Mouse (Mus musculus) hindbrain, embryonic 16.5 days (tissue): ENCODE results near the gene Sar1b. TPM values are rescaled to one million over a fixed set of nuclear protein-coding genes. Genes with fewer than 3 reads are reported as not detected.
"Not testable (repeated sequence)": the region's sequence is repeated elsewhere in the genome, so short reads cannot be mapped to it uniquely, and the experiment has no call there.

ENCODE experiments used
- ATAC-seq: fragments of 200-750 bp; cut with Nextera tagmentation; 2 replicates; pipeline ENCODE4 v1.8.0; 2017; ENCODE audit warnings: moderate TSS enrichment, moderate library complexity
- H3K27ac ChIP-seq: fragments of 300-500 bp; sonication (generic); 2 replicates; pipeline ENCODE4 v1.5.1; 2014; ENCODE audit warnings: low read depth, mild to moderate bottlenecking, control low read depth, low read length, moderate library complexity
- H3K27me3 ChIP-seq: fragments of 300-500 bp; sonication (generic); replicated peaks from 2 replicates; pipeline ENCODE4 v1.6.1; 2014; ENCODE audit warnings: low read length; ENCODE audit not compliant: control insufficient read depth, insufficient read depth
- H3K36me3 ChIP-seq: fragments of 300-500 bp; sonication (generic); 2 replicates; pipeline ENCODE4 v1.6.1; 2014; ENCODE audit warnings: mild to moderate bottlenecking, low read length, moderate library complexity, mixed read lengths; ENCODE audit not compliant: control insufficient read depth, insufficient read depth
- H3K4me1 ChIP-seq: fragments of 300-500 bp; sonication (generic); 2 replicates; pipeline ENCODE4 v1.6.1; 2014; ENCODE audit warnings: low read depth, low read length; ENCODE audit not compliant: control insufficient read depth, insufficient read depth
- H3K4me2 ChIP-seq: fragments of 300-500 bp; sonication (generic); 2 replicates; pipeline ENCODE4 v1.6.1; 2014; ENCODE audit warnings: mild to moderate bottlenecking, low read length, control low read depth, moderate library complexity
- H3K4me3 ChIP-seq: fragments of 300-500 bp; sonication (generic); 2 replicates; pipeline ENCODE4 v1.5.1; 2014; ENCODE audit warnings: mild to moderate bottlenecking, low read length, control low read depth, moderate library complexity
- H3K9ac ChIP-seq: fragments of 300-500 bp; sonication (generic); 2 replicates; pipeline ENCODE4 v1.6.1; 2014; ENCODE audit warnings: low read depth, mild to moderate bottlenecking, control low read depth, low read length, moderate library complexity
- H3K9me3 ChIP-seq: fragments of 300-500 bp; sonication (generic); 2 replicates; pipeline ENCODE4 v1.6.1; 2014; ENCODE audit warnings: mild to moderate bottlenecking, low read length, moderate library complexity; ENCODE audit not compliant: control insufficient read depth
- WGBS: fragments of 180-500 bp; shearing (Covaris S2); extraction: QIAGEN DNeasy Blood & Tissue Kit; methylation state at CpG from one replicate; pipeline ENCODE4 v1.1.7; 2014; 5-methylcytosine and 5-hydroxymethylcytosine counted together
- polyA plus RNA-seq: library from polyadenylated mRNA; unstranded; fragments of >200 nt; fragmentation: Nextera tagmentation; extraction: Ambion mirVana; gene quantifications from 2 replicates; pipeline ENCODE4 v1.2.1, GENCODE M21; 2015

Sar1b gene
- polyA plus RNA-seq, 1 experiment from 2014 or later: 222 TPM

GRCm38 (mm10) chr11:51764816-51765215 is 1.3 kb downstream of the Sar1b start:
- no peak overlapping the region for H3K9ac ChIP-seq
- no peak for ATAC-seq
- H3K4me3 ChIP-seq: no peak overlapping the region; the same call in 1 of the 2 replicates
- 89% methylated on average over 4 of the region's 4 CpGs for WGBS
- peak overlapping the region; percentile 94 for H3K4me2 ChIP-seq
- no peak overlapping the region for H3K27ac ChIP-seq
- peaks cover 16% of the 10 kb centered on the region for H3K4me1 ChIP-seq
- no peaks in the 10 kb centered on the region for H3K9me3 ChIP-seq
- H3K27me3 ChIP-seq: peaks cover 3% of the 10 kb centered on the region; the same call in 1 of the 2 replicates
- no peaks in the 10 kb centered on the region for H3K36me3 ChIP-seq

- no peak overlapping the region for H3K4me2 ChIP-seq
- peaks cover 16% of the 10 kb centered on the region for H3K4me1 ChIP-seq
- H3K9me3 ChIP-seq: no peaks in the 10 kb centered on the region
- ATAC-seq: no peak
- H3K27me3 ChIP-seq: no peaks in the 10 kb centered on the region
- H3K27ac ChIP-seq: no peak overlapping the region
- 88% methylated on average over 8 of the region's 8 CpGs for WGBS
- no peak overlapping the region for H3K4me3 ChIP-seq
- no peaks in the 10 kb centered on the region for H3K36me3 ChIP-seq
- no peak overlapping the region for H3K9ac ChIP-seq
Observed at GRCm38 (mm10) chr11:51767579-51768220, 4.2 kb downstream of the Sar1b start.

- Histone ChIP-seq H3K27me3 (no peaks in the 10 kb centered on the region), H3K9me3 (no peaks in the 10 kb centered on the region), H3K4me3 (no peak overlapping the region), H3K36me3 (no peaks in the 10 kb centered on the region), H3K9ac (no peak overlapping the region), H3K27ac (no peak overlapping the region), H3K4me2 (no peak overlapping the region), H3K4me1 (peaks cover 12% of the 10 kb centered on the region)
- ATAC-seq: no peak
- WGBS: 80% methylated on average over 5 of the region's 5 CpGs
Observed at GRCm38 (mm10) chr11:51768296-51768695, 4.8 kb downstream of the Sar1b start.

GRCm38 (mm10) chr11:51775507-51775906 is 12.0 kb downstream of the Sar1b start:
- no peak overlapping the region for H3K9ac ChIP-seq
- no peaks in the 10 kb centered on the region for H3K4me1 ChIP-seq
- 96% methylated on average over 3 of the region's 3 CpGs for WGBS
- no peak for ATAC-seq
- no peak overlapping the region for H3K4me3 ChIP-seq
- H3K36me3 ChIP-seq: peaks cover 9% of the 10 kb centered on the region
- no peaks in the 10 kb centered on the region for H3K9me3 ChIP-seq
- no peak overlapping the region for H3K27ac ChIP-seq
- H3K27me3 ChIP-seq: no peaks in the 10 kb centered on the region
- H3K4me2 ChIP-seq: no peak overlapping the region

GRCm38 (mm10) chr11:51777478-51777877 is 14.0 kb downstream of the Sar1b start:
- H3K27ac ChIP-seq: no peak overlapping the region
- H3K9me3 ChIP-seq: no peaks in the 10 kb centered on the region
- no peak overlapping the region for H3K9ac ChIP-seq
- H3K36me3 ChIP-seq: peaks cover 14% of the 10 kb centered on the region
- 94% methylated on average over 5 of the region's 5 CpGs for whole genome bisulfite sequencing
- no peak overlapping the region for H3K4me2 ChIP-seq
- no peak for ATAC-seq
- H3K27me3 ChIP-seq: no peaks in the 10 kb centered on the region
- no peak overlapping the region for H3K4me3 ChIP-seq
- H3K4me1 ChIP-seq: no peaks in the 10 kb centered on the region

GRCm38 (mm10) chr11:51780773-51781267 is 17.3 kb downstream of the Sar1b start:
- no peak overlapping the region for H3K27ac ChIP-seq
- WGBS: 93% methylated on average over 9 of the region's 9 CpGs
- H3K9ac ChIP-seq: no peak overlapping the region
- H3K36me3 ChIP-seq: peaks cover 20% of the 10 kb centered on the region
- no peaks in the 10 kb centered on the region for H3K4me1 ChIP-seq
- H3K4me2 ChIP-seq: no peak overlapping the region
- H3K27me3 ChIP-seq: no peaks in the 10 kb centered on the region
- no peak overlapping the region for H3K4me3 ChIP-seq
- H3K9me3 ChIP-seq: no peaks in the 10 kb centered on the region
- no peak for ATAC-seq

GRCm38 (mm10) chr11:51782721-51783120 is 19.2 kb downstream of the Sar1b start:
- no peak for ATAC-seq
- no peak overlapping the region for H3K27ac ChIP-seq
- H3K4me3 ChIP-seq: no peak overlapping the region
- no peaks in the 10 kb centered on the region for H3K9me3 ChIP-seq
- H3K4me1 ChIP-seq: no peaks in the 10 kb centered on the region
- H3K4me2 ChIP-seq: no peak overlapping the region
- peaks cover 22% of the 10 kb centered on the region for H3K36me3 ChIP-seq
- H3K9ac ChIP-seq: no peak overlapping the region
- 94% methylated on average over 6 of the region's 6 CpGs for WGBS
- no peaks in the 10 kb centered on the region for H3K27me3 ChIP-seq

- H3K27me3 ChIP-seq: no peaks in the 10 kb centered on the region
- 92% methylated on average over 6 of the region's 6 CpGs for WGBS
- H3K9me3 ChIP-seq: no peaks in the 10 kb centered on the region
- H3K9ac ChIP-seq: no peak overlapping the region
- ATAC-seq: no peak
- H3K4me3 ChIP-seq: no peak overlapping the region
- H3K4me1 ChIP-seq: no peaks in the 10 kb centered on the region
- H3K36me3 ChIP-seq: peaks cover 22% of the 10 kb centered on the region
- no peak overlapping the region for H3K4me2 ChIP-seq
- H3K27ac ChIP-seq: no peak overlapping the region
Observed at GRCm38 (mm10) chr11:51785926-51786325, 22.4 kb downstream of the Sar1b start.

GRCm38 (mm10) chr11:51789735-51790134 is 26.2 kb downstream of the Sar1b start:
- H3K36me3 ChIP-seq: peaks cover 27% of the 10 kb centered on the region
- not testable (repeated sequence) for ATAC-seq, H3K4me2 ChIP-seq, H3K9ac ChIP-seq, H3K9me3 ChIP-seq, H3K4me1 ChIP-seq, H3K4me3 ChIP-seq, H3K27me3 ChIP-seq, H3K27ac ChIP-seq
- WGBS: 80% methylated on average over 4 of the region's 4 CpGs
